Mouse (Mus musculus) small intestine, adult 10 weeks (tissue): Measurements from ENCODE around the gene Ccdc81. TPM values are rescaled to one million over a fixed set of nuclear protein-coding genes. Genes with fewer than 3 reads are reported as not detected.

ENCODE experiments used
- polyA plus RNA-seq: library from polyadenylated mRNA; stranded (reverse); fragments of 350-450 nt; fragmentation: Illumina TruSeq; extraction: RNeasy Lipid Tissue Mini Kit (QIAGEN cat#74804); gene quantifications from one replicate; pipeline ENCODE4 v1.2.3, GENCODE M21; 2014; ENCODE audit warnings: low replicate concordance

Ccdc81 gene
- 0.15 TPM for polyA plus RNA-seq

DNA sequence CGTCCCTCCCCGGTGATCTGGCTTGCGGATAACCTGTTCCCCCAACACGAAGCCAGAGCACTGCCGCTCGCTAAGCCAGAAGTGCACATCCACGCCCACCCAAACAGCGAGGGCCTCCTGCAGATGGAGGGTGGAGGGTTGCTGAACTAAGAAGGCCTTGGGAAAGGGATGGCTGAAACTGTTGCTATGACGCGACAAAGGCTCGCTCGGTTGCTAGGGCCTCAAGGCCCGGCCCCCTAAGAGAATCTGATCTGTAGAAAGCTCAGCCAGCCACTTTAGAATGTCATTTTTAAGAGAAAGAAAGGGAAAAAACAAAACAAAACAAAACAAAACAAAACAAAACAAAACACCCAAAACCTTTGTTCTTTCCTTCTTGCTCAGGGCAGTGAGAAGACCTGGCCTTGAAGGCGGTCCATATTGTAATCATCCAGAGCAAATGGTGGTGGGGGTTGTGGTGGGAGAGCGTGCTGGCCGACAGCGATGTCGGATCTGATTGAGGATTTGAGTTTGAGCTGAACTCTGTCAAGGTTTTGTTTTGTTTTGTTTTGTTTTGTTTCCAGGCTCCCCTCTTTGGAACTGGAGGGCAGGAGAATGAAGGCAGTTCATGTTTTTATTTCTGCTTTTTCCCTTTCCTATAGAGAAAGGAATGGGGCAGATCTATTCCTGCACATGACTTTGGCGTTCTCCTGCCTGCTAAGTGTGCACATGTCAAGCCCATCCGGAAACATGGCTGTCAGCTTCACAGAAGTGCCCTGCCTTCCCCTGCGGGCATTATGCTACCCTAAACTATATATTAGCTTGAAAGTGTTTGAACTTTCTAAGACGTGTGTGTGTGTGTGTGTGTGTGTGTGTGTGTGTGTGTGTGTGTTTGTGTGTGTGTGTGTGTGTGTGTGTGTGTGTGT, at the start of gene Ccdc81:
Gene Ccdc81 (minus strand): TSS at position 188 of the 902 bp plus-strand sequence.

DNA sequence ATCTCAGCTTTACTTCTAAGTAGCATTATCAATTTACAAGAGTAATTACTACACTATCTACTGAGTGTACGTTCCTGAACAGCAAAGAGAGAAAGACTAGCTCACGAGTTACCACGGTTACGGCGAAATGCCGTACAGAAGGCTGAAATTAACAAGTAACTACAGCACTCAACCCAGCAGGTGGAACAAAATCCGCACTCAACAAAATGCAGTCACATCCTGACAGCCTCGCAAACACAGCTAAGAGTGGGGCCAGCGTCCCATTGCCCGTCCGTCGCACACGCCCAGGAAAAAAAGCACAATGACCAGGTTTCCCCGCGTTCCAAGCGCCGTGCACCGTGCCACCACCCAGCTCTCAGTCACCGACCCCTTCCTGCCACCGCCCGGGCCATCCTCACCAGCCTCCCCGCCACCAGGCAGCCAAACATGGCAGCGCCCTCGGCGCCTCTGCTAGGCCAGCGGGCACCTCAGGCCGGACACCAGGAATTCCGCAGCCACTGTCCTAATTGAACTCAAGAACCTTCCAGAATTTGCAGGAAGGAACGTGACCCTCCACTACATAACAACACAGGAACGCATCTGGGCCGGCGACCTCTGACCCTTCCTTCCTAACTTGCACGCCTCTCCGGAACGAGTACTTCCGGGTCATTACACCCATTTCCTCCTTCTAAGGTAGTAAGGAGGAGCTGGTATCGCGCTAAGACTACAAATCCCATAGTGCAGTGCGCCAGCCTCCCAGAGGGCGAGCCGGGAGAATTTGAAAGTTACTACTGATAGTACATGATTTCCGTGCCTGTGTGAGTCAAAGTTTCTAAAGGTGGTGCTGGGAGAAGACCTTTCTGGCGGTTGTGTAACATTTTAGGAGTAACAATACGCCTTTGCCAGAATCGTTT, 37.4 kb upstream of the Ccdc81 start, which contains the start of gene Hikeshi:
Gene Hikeshi (minus strand): TSS at position 634 of the 893 bp plus-strand sequence.

Other genes with a start within 250 kb of the Ccdc81 start
- 93.4 TPM for gene Hikeshi, start 37.6 kb upstream of the Ccdc81 start, polyA plus RNA-seq
- gene Eed, start 77.4 kb upstream of the Ccdc81 start, polyA plus RNA-seq: 168 TPM
- gene Picalm, start 226.6 kb upstream of the Ccdc81 start, polyA plus RNA-seq: 930 TPM